Mouse (Mus musculus): ENCODE results near the gene Atp6ap2.
"Not testable (repeated sequence)": the region's sequence is repeated elsewhere in the genome, so short reads cannot be mapped to it uniquely, and the experiment has no call there.

Atp6ap2 gene

DNA sequence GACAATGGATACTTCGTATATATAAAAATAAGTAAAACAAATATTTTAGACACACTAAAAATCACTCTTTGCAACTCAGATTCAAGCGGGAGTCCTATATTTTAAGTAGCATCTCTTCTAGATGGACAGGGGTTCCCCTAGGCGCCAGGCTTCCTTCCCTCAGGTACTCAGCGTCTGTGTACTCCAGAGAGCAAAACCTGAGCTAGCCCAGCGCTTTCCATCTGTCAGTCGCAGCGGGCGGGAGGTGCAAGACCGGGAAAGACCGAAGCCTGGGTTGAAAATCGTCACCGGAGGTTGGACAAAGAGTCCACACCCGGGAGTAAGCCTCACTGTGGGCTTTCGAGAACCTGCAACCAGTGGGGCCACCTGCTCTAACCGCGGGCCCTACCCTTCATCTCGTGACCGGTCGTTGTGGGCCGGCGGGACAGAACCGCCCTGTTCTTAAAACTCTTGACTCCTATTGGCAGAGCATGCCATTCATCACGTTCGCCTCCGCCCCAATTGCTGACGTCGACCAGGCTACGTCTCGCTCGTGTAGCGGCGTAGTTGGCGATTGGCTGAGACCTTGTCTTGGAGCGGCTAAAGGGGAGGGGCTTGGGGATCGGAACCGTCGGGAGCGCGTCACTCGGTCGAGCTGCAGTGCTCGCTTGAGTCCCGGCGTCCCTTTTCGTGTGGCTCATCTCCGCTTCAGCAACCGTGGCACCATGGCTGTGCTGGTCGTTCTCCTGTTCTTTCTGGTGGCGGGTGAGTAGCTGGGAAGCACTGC is at the start of gene Atp6ap2:
Gene Atp6ap2 (plus strand): TSS at position 610 of the 766 bp plus-strand sequence.
- in situ Hi-C loops (cut with MboI, MseI): no loop called here

GRCm38 (mm10) chrX:12544417-12544816 is 43.2 kb upstream of the Atp6ap2 start:
- in situ Hi-C loops (cut with MboI, MseI): loop anchor here (10.0 kb wide), 2 partner anchors 310 to 660 kb away; no protein-coding TSS in a partner anchor

DNA sequence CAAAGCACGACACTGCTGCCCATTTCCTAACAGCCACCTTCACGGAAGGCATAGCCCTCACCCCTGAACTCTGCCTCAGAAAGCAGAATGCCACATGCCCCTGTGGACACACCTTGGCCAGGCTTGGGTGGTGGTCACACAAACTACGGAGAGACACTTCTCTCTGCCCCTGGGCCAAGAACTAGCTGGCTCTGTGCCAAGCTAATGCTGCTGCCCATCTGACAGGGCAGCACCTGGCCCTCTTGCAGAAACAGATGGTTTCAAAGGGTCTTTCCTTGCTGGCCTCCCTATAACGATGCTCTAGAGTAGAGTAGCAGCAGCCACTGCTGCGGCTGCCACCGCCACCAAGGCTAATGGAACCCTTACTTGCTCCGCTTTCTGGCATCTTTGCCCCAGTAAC is 30.5 kb upstream of the Atp6ap2 start:
- in situ Hi-C loops (cut with MboI, MseI): no loop called here

DNA sequence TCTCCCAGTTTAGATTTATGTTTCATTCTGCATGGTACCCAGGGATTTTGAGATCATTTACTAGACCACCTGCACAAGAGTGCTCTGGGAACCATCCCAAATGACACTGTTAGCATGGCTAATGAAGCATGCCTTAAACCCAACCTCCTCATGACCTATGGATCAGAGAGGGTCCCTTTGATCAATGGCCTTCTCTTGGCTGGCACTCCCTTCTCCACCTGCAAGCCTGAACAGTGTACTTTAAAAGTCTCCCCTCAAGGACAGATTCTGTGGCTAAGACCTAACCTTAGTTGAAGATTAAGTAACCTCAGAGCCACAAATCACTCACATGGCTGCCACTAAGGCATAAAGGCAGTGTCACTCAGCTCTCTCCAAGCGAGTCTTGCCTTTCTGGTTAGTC is 16.2 kb upstream of the Atp6ap2 start:
- in situ Hi-C loops (cut with MboI, MseI): no loop called here

- in situ Hi-C loops (cut with MboI, MseI): no loop called here
These were observed 9.7 kb upstream of the Atp6ap2 start for GRCm38 (mm10) chrX:12577936-12578335.

DNA sequence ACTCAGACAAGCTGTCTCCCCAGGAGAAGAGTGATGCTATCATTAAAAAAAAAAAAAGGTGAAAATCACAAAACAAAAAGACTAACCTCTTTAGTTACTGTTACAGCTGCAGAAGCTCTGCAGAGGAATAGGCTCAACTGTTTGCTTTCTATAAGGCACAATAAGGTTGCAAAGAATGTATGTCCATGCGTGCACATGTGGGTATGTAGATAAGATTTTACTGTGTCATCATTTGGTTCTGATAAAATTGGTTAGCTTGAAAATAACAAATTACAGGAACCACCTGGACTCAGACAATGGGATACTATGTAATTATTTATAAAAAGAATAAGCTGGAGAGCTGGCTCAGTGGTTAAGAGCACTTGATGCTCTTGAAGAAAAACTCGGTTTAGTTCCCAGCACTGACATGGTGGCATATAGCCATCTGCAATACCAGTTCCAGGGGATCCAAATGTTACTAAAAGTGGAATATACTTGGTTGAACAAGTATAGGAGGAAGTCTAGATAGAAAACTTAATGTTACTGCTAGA is 9.2 kb upstream of the Atp6ap2 start:
- in situ Hi-C loops (cut with MboI, MseI): no loop called here

GRCm38 (mm10) chrX:12583261-12583660 is 4.3 kb upstream of the Atp6ap2 start:
- in situ Hi-C loops (cut with MboI, MseI): no loop called here

GRCm38 (mm10) chrX:12587958-12588355 is 356 bp downstream of the Atp6ap2 start:
- in situ Hi-C loops (cut with MboI, MseI): no loop called here

DNA sequence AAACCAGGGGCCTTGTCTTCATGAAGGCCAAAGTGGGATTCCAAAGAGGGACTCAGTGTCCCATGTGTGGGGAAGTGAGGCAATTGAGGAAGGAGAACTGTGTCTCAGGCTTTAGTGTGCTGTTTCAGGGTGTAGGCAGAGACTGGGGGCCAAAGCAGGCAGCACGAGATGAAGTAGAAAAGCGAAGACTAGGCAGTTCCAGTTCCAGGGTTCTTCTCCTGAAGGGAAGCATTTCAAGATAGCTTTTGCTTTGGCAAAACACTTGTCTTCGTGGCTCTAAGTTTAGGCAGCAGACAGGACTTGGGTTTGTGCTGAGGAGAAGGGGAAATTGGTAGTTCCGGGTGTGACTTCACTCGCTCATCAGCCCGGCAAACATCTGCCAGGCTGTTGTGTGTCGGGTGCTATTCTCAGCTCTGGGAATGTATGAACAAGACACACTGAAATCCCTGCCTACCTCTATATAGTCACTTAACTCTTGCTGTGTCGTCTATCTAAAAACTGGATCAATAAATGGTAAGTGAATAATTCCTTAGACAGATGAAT is 3.9 kb downstream of the Atp6ap2 start:
- in situ Hi-C loops (cut with MboI, MseI): no loop called here

- in situ Hi-C loops (cut with MboI, MseI): no loop called here
These were observed 4.4 kb downstream of the Atp6ap2 start for GRCm38 (mm10) chrX:12592011-12592410.

DNA sequence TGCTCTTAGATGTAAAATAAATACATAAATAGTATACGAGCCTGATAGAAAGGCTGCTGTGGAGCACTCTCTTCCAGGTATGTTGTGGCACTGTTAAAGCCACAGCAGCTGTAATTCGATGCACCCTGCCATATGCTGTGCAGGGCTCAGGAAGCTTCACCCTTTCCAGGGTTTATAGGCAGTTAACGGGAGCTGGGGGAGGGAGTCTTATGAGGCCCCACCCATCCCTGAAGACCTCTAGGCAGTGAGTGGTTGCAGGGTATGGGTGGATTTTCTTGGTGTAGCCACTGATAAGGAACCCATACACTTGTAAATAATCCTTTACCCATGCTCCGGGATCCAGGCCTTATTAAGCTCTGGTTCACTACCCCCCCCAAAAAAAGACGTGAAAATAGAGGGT is 6.2 kb downstream of the Atp6ap2 start:
- in situ Hi-C loops (cut with MboI, MseI): no loop called here

- in situ Hi-C loops (cut with MboI, MseI): not testable (repeated sequence)
These were observed 22.9 kb downstream of the Atp6ap2 start for GRCm38 (mm10) chrX:12610541-12610940.

DNA sequence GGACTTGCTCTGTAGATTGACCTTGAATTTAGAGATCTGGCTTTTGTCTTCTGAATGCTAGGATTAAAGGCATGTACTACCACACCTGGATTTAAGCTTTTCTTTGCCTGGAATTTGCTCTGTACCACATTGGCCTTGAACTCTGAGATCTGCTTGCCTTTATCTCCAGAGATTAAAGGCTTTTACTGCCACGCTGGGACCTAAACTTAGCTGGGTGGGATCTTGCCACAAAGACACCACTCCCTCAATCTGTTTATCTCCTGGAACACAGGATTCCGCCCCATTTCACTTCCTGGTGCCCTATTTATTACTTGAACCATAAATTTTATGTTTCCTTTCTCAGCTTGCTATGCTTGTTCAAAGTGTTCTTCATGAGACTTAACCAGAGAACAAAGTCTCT is 23.6 kb downstream of the Atp6ap2 start:
- in situ Hi-C loops (cut with MboI, MseI): no loop called here

- in situ Hi-C loops (cut with MboI, MseI): not testable (repeated sequence)
These were observed 24.8 kb downstream of the Atp6ap2 start for GRCm38 (mm10) chrX:12612360-12612759.

DNA sequence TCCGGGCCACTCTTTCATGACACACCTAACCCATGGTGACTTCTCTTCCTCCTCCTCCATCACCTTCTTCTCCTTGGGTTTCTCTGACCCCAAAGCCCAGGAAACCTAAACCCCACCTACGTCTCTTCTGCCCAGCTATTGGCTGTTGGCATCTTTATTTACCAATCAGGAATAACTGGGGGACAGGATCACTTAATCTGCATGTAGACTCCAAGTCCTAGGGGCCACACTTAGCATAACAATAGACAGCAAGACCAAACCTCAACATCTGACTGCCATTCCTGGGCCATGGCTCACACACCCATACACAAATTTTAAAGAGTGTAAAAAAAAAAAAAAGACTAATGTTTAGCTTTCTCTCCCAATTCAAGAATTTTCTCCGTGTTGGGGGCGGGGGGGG is 37.5 kb downstream of the Atp6ap2 start:
- in situ Hi-C loops (cut with MboI, MseI): no loop called here

DNA sequence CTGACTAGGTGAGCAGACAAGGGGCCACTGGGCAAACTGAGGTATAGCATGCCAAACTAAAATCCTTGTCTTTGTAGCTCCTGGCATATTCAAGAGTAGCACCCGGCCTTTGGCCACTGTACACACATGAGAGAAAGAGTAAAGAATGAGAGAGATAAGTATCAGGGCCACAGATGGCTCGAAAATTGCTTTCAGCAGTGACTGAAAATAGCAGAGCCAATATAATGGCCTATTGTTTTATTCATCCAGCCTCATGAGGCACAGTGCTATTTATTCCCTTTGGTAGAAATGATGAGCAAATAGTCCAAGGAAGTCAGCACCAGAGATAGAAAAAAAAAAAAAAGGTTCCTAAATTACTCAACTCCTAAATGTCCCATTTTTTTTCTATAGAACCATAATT is 57.4 kb downstream of the Atp6ap2 start:
- in situ Hi-C loops (cut with MboI, MseI): no loop called here

DNA sequence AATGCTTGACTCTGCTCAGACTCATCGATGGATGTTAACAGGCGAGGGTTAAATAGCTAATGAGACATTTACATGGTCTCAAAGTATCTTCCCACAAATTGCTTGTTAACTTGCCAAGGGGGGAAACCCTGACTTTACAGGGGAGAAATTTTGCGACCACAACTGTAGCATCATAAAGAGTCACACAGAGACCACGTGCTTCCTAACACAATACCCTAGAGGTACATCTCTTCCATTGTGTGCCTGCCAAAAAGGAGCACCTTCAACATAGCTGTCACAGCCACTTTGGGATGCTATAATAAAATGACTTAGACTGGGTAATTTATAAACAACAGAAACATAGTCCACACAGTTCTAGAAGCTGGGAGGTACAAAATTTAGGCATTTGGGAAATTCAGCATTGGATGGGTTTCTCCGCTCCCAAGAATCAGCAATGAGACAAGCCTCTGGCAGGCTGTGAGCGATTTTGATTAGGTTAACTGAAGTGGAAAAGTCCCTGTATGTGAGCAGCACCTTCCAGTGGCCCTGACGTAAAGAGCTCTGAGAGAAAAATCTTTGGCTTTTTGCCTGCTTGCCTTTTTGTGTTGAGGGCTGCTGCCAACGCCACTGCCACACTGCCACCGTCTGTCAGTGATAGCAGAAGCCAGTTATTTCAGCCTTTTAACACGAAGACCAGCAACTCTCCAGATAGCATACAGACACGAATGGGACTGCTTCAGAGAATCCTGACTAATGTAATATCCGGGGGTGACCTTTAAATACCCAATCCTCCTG is 58.1 kb downstream of the Atp6ap2 start:
- in situ Hi-C loops (cut with MboI, MseI): no loop called here

GRCm38 (mm10) chrX:12651906-12652305 is 64.3 kb downstream of the Atp6ap2 start:
- in situ Hi-C loops (cut with MboI, MseI): no loop called here

- in situ Hi-C loops (cut with MboI, MseI): no loop called here
These were observed 66.3 kb downstream of the Atp6ap2 start for GRCm38 (mm10) chrX:12653879-12654278.
